ENCODE assay signal across 16 mouse cellular contexts in the genomic region with DNA sequence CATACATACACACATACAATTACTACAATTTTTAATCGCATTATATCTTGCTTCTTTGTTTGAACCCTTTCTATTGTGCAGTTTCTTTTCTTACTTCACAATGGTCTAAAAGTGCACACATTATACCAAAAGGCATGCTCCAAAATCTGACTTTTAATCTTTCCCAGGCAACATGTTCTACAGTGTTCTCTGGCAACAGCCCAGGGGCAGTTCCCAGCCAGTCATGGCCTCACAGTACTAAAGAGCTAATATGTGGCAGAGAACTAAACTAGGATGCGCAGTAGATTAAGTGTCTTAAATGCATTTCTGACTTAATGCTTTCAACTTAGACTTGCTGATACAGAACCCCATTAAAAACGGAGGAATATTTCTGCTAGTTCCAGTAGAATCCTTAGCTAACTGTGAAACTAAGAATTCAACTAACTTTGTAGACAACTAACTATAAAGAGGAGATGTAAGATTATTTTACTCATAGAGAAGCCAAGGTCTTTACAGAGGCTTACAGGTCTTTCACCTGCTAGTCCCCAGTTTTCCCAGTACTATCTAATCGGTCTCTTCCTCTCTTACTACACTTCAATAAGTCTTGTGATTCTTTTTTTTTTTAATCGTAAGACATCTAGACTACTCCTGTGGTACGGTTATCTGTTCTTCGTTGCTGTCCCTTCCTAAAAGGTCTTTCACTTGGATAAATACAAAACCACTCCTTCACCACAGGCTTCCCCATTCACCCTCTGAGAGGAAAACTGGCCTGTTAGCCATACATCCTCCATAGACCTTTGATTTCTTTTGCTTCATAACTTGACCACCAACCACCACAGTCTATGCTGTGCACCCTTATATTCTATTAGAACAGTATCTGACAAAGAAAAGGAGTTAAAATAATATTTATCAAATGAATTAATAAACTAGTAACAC. TPM values are rescaled to one million over a fixed set of nuclear protein-coding genes. Genes with fewer than 3 reads are reported as not detected.
A peak's percentile ranks its signal among the peaks of the same experiment; 100 is the strongest.
DNase-seq lines count a peak whose midpoint lies in the region; ATAC-seq and TF ChIP-seq lines count a peak whose summit lies in the region.
"Had no signal": no experiment of that assay in that cellular context is flagged by ENCODE, and none has a peak within 500 bp of the region (broad histone marks: within the 10 kb centered on the region; RNA-seq: fewer than 3 reads in every experiment).

No protein-coding gene starts in this region.

- peak; percentile 51 to 63; a peak in 3 of 4 replicates for TF ChIP-seq EP300 in MEL (IDR thresholded peaks at IDR 0.05; ENCODE audit: low read depth in 1 of 2, low read length in 2 of 2)

- H3K27me3 ChIP-seq in MEL (ENCODE audit: control insufficient read depth in 1 of 2, insufficient read depth in 2 of 2, low read length in 2 of 2): no peaks in the 10 kb centered on the region
- H3K27me3 ChIP-seq in hindbrain, embryonic 12.5 days: no peaks in the 10 kb centered on the region
- H3K27me3 ChIP-seq: limb, embryonic 15.5 days; neural tube, embryonic 15.5 days; stomach, embryonic 15.5 days had no signal

- TF ChIP-seq CTCF in MEL (IDR thresholded peaks at IDR 0.05 in 2 of 3, conservative IDR thresholded peaks at IDR 0.05 in 1 of 3; ENCODE audit: control insufficient read depth in 1 of 3, insufficient read depth in 1 of 3, low read depth in 2 of 3, low read length in 3 of 3, poor library complexity in 1 of 3, severe bottlenecking in 1 of 3): no peak

- H3K9me3 ChIP-seq in MEL (replicated peaks; ENCODE audit: insufficient read depth, low read length): no peaks in the 10 kb centered on the region
- no peaks in the 10 kb centered on the region for H3K9me3 ChIP-seq in hindbrain, embryonic 12.5 days (replicated peaks)
- H3K9me3 ChIP-seq: limb, embryonic 15.5 days; neural tube, embryonic 15.5 days; stomach, embryonic 15.5 days had no signal

- H3K79me2 ChIP-seq in MEL (ENCODE audit: control insufficient read depth, insufficient read depth, low read length, poor library complexity): peaks cover 66% of the 10 kb centered on the region

- H3K4me1 ChIP-seq in MEL (ENCODE audit: control insufficient read depth in 1 of 2, insufficient read depth in 2 of 2, low read length in 2 of 2): peaks cover 10 to 23% of the 10 kb centered on the region in 2 experiments
- peaks cover 11% of the 10 kb centered on the region for H3K4me1 ChIP-seq in hindbrain, embryonic 12.5 days
- H3K4me1 ChIP-seq: stomach, embryonic 15.5 days had no signal

- peak overlapping the region; percentile 26; the same call in 1 of the 2 replicates for H3K27ac ChIP-seq in MEL (ENCODE audit: control insufficient read depth, low read depth, low read length)
- no peak overlapping the region for H3K27ac ChIP-seq in hindbrain, embryonic 12.5 days
- H3K27ac ChIP-seq: limb, embryonic 15.5 days; neural tube, embryonic 15.5 days; stomach, embryonic 15.5 days had no signal

- H3K36me3 ChIP-seq in MEL (ENCODE audit: control insufficient read depth in 1 of 2, insufficient read depth in 2 of 2, low read length in 2 of 2): peaks cover 2 to 30% of the 10 kb centered on the region in 2 experiments; a peak in 2 of 4 replicates
- no peaks in the 10 kb centered on the region for H3K36me3 ChIP-seq in hindbrain, embryonic 12.5 days
- H3K36me3 ChIP-seq: limb, embryonic 15.5 days; neural tube, embryonic 15.5 days; stomach, embryonic 15.5 days had no signal

- no peak overlapping the region for H3K4me3 ChIP-seq in MEL (ENCODE audit: control insufficient read depth in 1 of 2, insufficient read depth in 1 of 2, low read depth in 2 of 2, low read length in 2 of 2)
- H3K4me3 ChIP-seq in hindbrain, embryonic 12.5 days: no peak overlapping the region
- H3K4me3 ChIP-seq: erythroblast, embryonic 14.5 days; limb, embryonic 15.5 days; neural tube, embryonic 15.5 days; stomach, embryonic 15.5 days had no signal

- no peak for ATAC-seq in hindbrain, embryonic 12.5 days (ENCODE audit: low FRiP score)

- 86% methylated on average over 7 of the region's 7 CpGs for WGBS in hindbrain, embryonic 12.5 days

- H3K9ac ChIP-seq in MEL (ENCODE audit: control insufficient read depth, low read depth, low read length, poor library complexity, severe bottlenecking): no peak overlapping the region
- no peak overlapping the region for H3K9ac ChIP-seq in hindbrain, embryonic 12.5 days
- H3K9ac ChIP-seq: limb, embryonic 15.5 days; neural tube, embryonic 15.5 days; stomach, embryonic 15.5 days had no signal

- peak; percentile 30 for DNase-seq in adrenal gland, postnatal 25 days
- DNase-seq in adrenal gland, adult 18-20 months (ENCODE audit: low spot score in 2 of 2): no peak
- peak; percentile 23 for DNase-seq in kidney, postnatal 14 days
- DNase-seq in kidney, adult 8-10 months: no peak
- peak; percentile 40 for DNase-seq in MEL (ENCODE audit: low read depth, low spot score)
- DNase-seq in cerebellum, postnatal 25 days: peak; percentile 57 to 79
- no peak for DNase-seq in B cell, adult 2 months
- DNase-seq: layer of hippocampus, postnatal 36 days; lung, postnatal 36 days; right cerebral cortex, postnatal 25 days had no signal

- no peak overlapping the region for H3K4me2 ChIP-seq in hindbrain, embryonic 12.5 days (replicated peaks)
- H3K4me2 ChIP-seq: heart, embryonic 11.5 days; limb, embryonic 15.5 days; neural tube, embryonic 15.5 days; stomach, embryonic 15.5 days had no signal

- no peak for TF ChIP-seq RAD21 in MEL (IDR thresholded peaks at IDR 0.05; ENCODE audit: low read depth, low read length)

- no peak for TF ChIP-seq POLR2A in MEL (IDR thresholded peaks at IDR 0.05; ENCODE audit: control insufficient read depth in 1 of 2, insufficient read depth in 1 of 2, low read depth in 1 of 2, low read length in 2 of 2, poor library complexity in 1 of 2)

TF ChIP-seq in MEL, 35 proteins besides CTCF, POLR2A, EP300 and RAD21:
- no peak for TF ChIP-seq BHLHE40 (IDR thresholded peaks at IDR 0.05; ENCODE audit: borderline replicate concordance, low read depth, low read length)
- no peak for TF ChIP-seq MYC (IDR thresholded peaks at IDR 0.05; ENCODE audit: low read depth, low read length)
- TF ChIP-seq RCOR1 (IDR thresholded peaks at IDR 0.05; ENCODE audit: low read depth, low read length): 0 out of 2 replicates have a peak, but pooled peaks have one; percentile 26
- peak; percentile 26; the same call in 1 of the 2 replicates for TF ChIP-seq MXI1 (IDR thresholded peaks at IDR 0.05; ENCODE audit: low read depth, low read length)
- TF ChIP-seq ZNF384 (IDR thresholded peaks at IDR 0.05; ENCODE audit: low read depth, low read length): peak; percentile 88
- no peak for TF ChIP-seq HCFC1 (IDR thresholded peaks at IDR 0.05; ENCODE audit: low read depth, low read length)
- no peak for TF ChIP-seq USF1 (IDR thresholded peaks at IDR 0.05; ENCODE audit: low read depth, low read length)
- peak; percentile 40; the same call in 1 of the 2 replicates for TF ChIP-seq ETS1 (IDR thresholded peaks at IDR 0.05; ENCODE audit: low read depth, low read length)
- no peak for TF ChIP-seq MEF2A (IDR thresholded peaks at IDR 0.05; ENCODE audit: extremely low read depth, insufficient replicate concordance, low read depth, low read length, poor library complexity, severe bottlenecking)
- TF ChIP-seq GATA1 (IDR thresholded peaks at IDR 0.05; ENCODE audit: low read depth, low read length): peak; percentile 73
- no peak for TF ChIP-seq MAX (IDR thresholded peaks at IDR 0.05; ENCODE audit: low read length)
TF ChIP-seq in MEL: peak in this region for 5.

RNA-seq across cellular contexts. Expression of a gene that starts 13.6 kb away (rescaled TPM):
- total RNA-seq in adrenal gland, postnatal 25 days (2021): 81.5 and 82.1 TPM in 2 replicates
- 10 to 100 TPM; 64.5 to 73.8 TPM for total RNA-seq in adrenal gland, adult 18-20 months (2021)
- 84.6 and 88.8 TPM in 2 replicates for total RNA-seq in MEL (2012; rRNA removed)
- 100 to 1,000 TPM in 1 of 2 experiments, 10 to 100 TPM in 1; 84.3 to 554 TPM for polyA plus RNA-seq in MEL (2012; ENCODE audit: insufficient read depth in 1 of 2, insufficient read length in 2 of 2, low read depth in 1 of 2, low replicate concordance in 2 of 2, missing spikeins in 1 of 2)
- polyA plus RNA-seq in hindbrain, embryonic 12.5 days (2016; fragmentation: Nextera tagmentation; extraction: Ambion mirVana): 114 and 130 TPM in 2 replicates

Comparison
In these comparisons a context has a peak if more than half of its experiments do, and no peak if none do; other contexts are left out.
1. DNase-seq: peak in adrenal gland, postnatal 25 days (single experiment), kidney, postnatal 14 days (single experiment), MEL (single experiment) and cerebellum, postnatal 25 days (2 of 2); none in adrenal gland, adult 18-20 months (0 of 2), kidney, adult 8-10 months (0 of 2) and B cell, adult 2 months (0 of 2).